Mouse (Mus musculus) testis, adult 2 months (tissue): ENCODE results near the gene Cdc14a. TPM values are rescaled to one million over a fixed set of nuclear protein-coding genes. Genes with fewer than 3 reads are reported as not detected.

ENCODE experiments used
- H3K27ac ChIP-seq: fragments of 200-500 bp; 2 replicates; pipeline ENCODE4 v1.5.1; 2012; ENCODE audit warnings: low read depth, low read length; ENCODE audit not compliant: control insufficient read depth, insufficient read depth
- H3K27me3 ChIP-seq: fragments of 200-500 bp; 2 replicates; pipeline ENCODE4 v1.6.1; 2012; ENCODE audit warnings: mild to moderate bottlenecking, low read length, moderate library complexity; ENCODE audit not compliant: control insufficient read depth, insufficient read depth
- H3K36me3 ChIP-seq: fragments of 200-500 bp; 2 replicates; pipeline ENCODE4 v1.6.1; 2012; ENCODE audit warnings: mild to moderate bottlenecking, low read length; ENCODE audit not compliant: control insufficient read depth, insufficient read depth
- H3K4me1 ChIP-seq: fragments of 200-500 bp; 2 replicates; pipeline ENCODE4 v1.6.1; 2012; ENCODE audit warnings: low read length; ENCODE audit not compliant: control insufficient read depth, insufficient read depth
- H3K4me3 ChIP-seq: fragments of 200-500 bp; 2 replicates; pipeline ENCODE4 v1.5.1; 2012; ENCODE audit warnings: low read depth, mild to moderate bottlenecking, low read length, moderate library complexity, mixed read lengths; ENCODE audit not compliant: control insufficient read depth
- CTCF ChIP-seq: fragments of 200-500 bp; IDR thresholded peaks from 2 replicates; pipeline ENCODE4 v1.5.1; 2012; ENCODE audit warnings: low read depth, mild to moderate bottlenecking, inconsistent platforms, low read length, moderate library complexity; ENCODE audit not compliant: control insufficient read depth, insufficient read depth, insufficient replicate concordance
- POLR2A ChIP-seq: fragments of 200-500 bp; IDR thresholded peaks from 2 replicates; pipeline ENCODE4 v1.6.1; 2012; ENCODE audit warnings: low read depth, mild to moderate bottlenecking, inconsistent platforms, low read length, moderate library complexity; ENCODE audit not compliant: control insufficient read depth
- polyA plus RNA-seq: library from polyadenylated mRNA; depleted of rRNA; stranded (reverse); fragments of >200 nt; gene quantifications from 2 replicates; pipeline ENCODE4 v1.2.3, GENCODE M21; 2012

Cdc14a gene
- polyA plus RNA-seq, 1 experiment = 64.6 TPM

DNA sequence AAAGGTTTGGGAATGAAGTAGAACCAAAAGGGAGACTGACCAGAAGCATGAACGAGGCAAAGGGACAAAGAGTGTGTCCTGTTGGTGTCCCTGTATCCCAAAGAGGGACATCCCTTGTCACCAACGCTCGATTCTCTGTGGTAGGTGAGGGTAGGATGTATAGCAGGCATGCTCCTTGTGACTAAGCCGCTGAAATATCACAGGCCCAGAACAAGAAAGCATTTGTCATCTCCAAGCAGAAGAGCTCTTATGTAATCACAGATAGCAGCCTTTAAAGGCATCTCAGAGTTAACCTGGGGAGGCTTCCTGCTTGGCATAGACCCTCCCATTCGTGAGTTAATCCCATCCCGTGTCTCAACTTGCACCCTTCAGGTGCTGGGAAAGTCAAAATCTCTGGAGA lies 179.4 kb downstream of the Cdc14a start:
- Histone ChIP-seq H3K27ac (no peak overlapping the region), H3K4me1 (no peaks in the 10 kb centered on the region), H3K27me3 (no peaks in the 10 kb centered on the region), H3K4me3 (no peak overlapping the region), H3K36me3 (no peaks in the 10 kb centered on the region)
- TF ChIP-seq CTCF (no peak), POLR2A (no peak)

- TF ChIP-seq CTCF = no peak
- TF ChIP-seq POLR2A = no peak
- Histone ChIP-seq H3K36me3 (no peaks in the 10 kb centered on the region), H3K4me1 (no peaks in the 10 kb centered on the region), H3K27me3 (no peaks in the 10 kb centered on the region), H3K4me3 (no peak overlapping the region), H3K27ac (no peak overlapping the region)
Measured at GRCm38 (mm10) chr3:116242685-116243084, 181.1 kb downstream of the Cdc14a start.

DNA sequence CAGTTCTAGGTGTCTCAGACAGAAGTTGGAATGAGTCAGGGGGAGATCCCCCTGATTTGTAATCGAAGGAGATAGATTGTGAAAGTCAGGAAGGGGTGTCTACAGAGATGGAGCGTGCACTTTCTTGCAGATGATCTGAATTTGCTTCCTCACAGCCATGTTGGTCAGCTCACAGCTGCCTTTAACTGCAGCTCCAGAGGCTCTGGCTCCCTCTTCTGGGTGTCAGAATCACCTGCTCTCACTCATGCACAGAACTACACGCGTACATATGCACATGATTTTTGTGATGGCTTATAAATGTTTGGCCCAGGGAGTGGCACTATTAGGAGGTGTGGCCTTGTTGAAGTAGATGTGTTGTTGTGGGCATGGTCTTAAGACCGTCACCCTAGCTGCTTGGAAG lies 186.3 kb downstream of the Cdc14a start:
- Histone ChIP-seq H3K27ac (no peak overlapping the region), H3K4me1 (no peaks in the 10 kb centered on the region), H3K27me3 (no peaks in the 10 kb centered on the region), H3K36me3 (no peaks in the 10 kb centered on the region), H3K4me3 (no peak overlapping the region)
- TF ChIP-seq POLR2A (no peak), CTCF (no peak)

- TF ChIP-seq CTCF = no peak
- no peak for TF ChIP-seq POLR2A
- Histone ChIP-seq H3K27me3 (no peaks in the 10 kb centered on the region), H3K4me3 (no peak overlapping the region), H3K4me1 (no peaks in the 10 kb centered on the region), H3K27ac (no peak overlapping the region), H3K36me3 (no peaks in the 10 kb centered on the region)
Measured at GRCm38 (mm10) chr3:116236856-116237255, 187.0 kb downstream of the Cdc14a start.

- H3K4me1 ChIP-seq = no peaks in the 10 kb centered on the region
Measured at GRCm38 (mm10) chr3:116233515-116233914, 190.3 kb downstream of the Cdc14a start.

GRCm38 (mm10) chr3:116232763-116233162 lies 191.1 kb downstream of the Cdc14a start:
- TF ChIP-seq POLR2A = no peak
- TF ChIP-seq CTCF = no peak
- Histone ChIP-seq H3K4me3 (no peak overlapping the region), H3K4me1 (no peaks in the 10 kb centered on the region), H3K36me3 (no peaks in the 10 kb centered on the region), H3K27me3 (no peaks in the 10 kb centered on the region), H3K27ac (no peak overlapping the region)

More at GRCm38 (mm10) chr3:116233515-116233914, 190.3 kb downstream of the Cdc14a start:
- no peaks in the 10 kb centered on the region for H3K27me3 ChIP-seq
- H3K27ac ChIP-seq = no peak overlapping the region
- no peak overlapping the region for H3K4me3 ChIP-seq
- no peaks in the 10 kb centered on the region for H3K36me3 ChIP-seq
- TF ChIP-seq CTCF (no peak), POLR2A (no peak)

GRCm38 (mm10) chr3:116229336-116229735 lies 194.5 kb downstream of the Cdc14a start:
- no peak overlapping the region for H3K27ac ChIP-seq
- H3K27me3 ChIP-seq = no peaks in the 10 kb centered on the region
- TF ChIP-seq POLR2A (no peak), CTCF (no peak)
- H3K4me1 ChIP-seq = no peaks in the 10 kb centered on the region
- H3K36me3 ChIP-seq = no peaks in the 10 kb centered on the region
- no peak overlapping the region for H3K4me3 ChIP-seq

GRCm38 (mm10) chr3:116228360-116229245 lies 195.2 kb downstream of the Cdc14a start:
- Histone ChIP-seq H3K27ac (no peak overlapping the region), H3K36me3 (no peaks in the 10 kb centered on the region), H3K4me1 (no peaks in the 10 kb centered on the region), H3K27me3 (no peaks in the 10 kb centered on the region), H3K4me3 (no peak overlapping the region)
- TF ChIP-seq POLR2A (no peak), CTCF (no peak)
